Mouse (Mus musculus) midbrain, embryonic 10.5 days (tissue): ENCODE results near the gene Fbf1. TPM values are rescaled to one million over a fixed set of nuclear protein-coding genes. Genes with fewer than 3 reads are reported as not detected.

Experiments used
- DNase-seq: peaks from one replicate; pipeline ENCODE4 v3.0.0-alpha.2; 2017; ENCODE audit warnings: low spot score
- H3K27ac ChIP-seq: fragments of 300-500 bp; sonication (generic); replicated peaks from 2 replicates; pipeline ENCODE4 v1.5.1; 2016; ENCODE audit warnings: mild to moderate bottlenecking
- H3K27me3 ChIP-seq: fragments of 300-500 bp; sonication (generic); 2 replicates; pipeline ENCODE4 v1.6.1; 2016; ENCODE audit warnings: low read depth, mild to moderate bottlenecking; ENCODE audit not compliant: poor library complexity, severe bottlenecking
- H3K36me3 ChIP-seq: fragments of 300-500 bp; sonication (generic); 2 replicates; pipeline ENCODE4 v1.6.1; 2016; ENCODE audit warnings: mild to moderate bottlenecking, moderate library complexity
- H3K4me1 ChIP-seq: fragments of 300-500 bp; sonication (generic); 2 replicates; pipeline ENCODE4 v1.6.1; 2016
- H3K4me3 ChIP-seq: fragments of 300-500 bp; sonication (generic); 2 replicates; pipeline ENCODE4 v1.5.1; 2016; ENCODE audit warnings: mild to moderate bottlenecking, moderate library complexity
- H3K9me3 ChIP-seq: fragments of 300-500 bp; sonication (generic); replicated peaks from 2 replicates; pipeline ENCODE4 v1.6.1; 2016; ENCODE audit warnings: mild to moderate bottlenecking
- WGBS: fragments of 180-500 bp; shearing (Covaris S2); methylation state at CpG from one replicate; pipeline ENCODE4 v1.1.7; 2016; 5-methylcytosine and 5-hydroxymethylcytosine counted together
- polyA plus RNA-seq: library from polyadenylated mRNA; unstranded; fragments of >200 nt; fragmentation: Nextera tagmentation; extraction: Ambion mirVana; gene quantifications from 2 replicates; pipeline ENCODE4 v1.2.1, GENCODE M21; 2016

Gene Fbf1
- polyA plus RNA-seq, 1 experiment from 2014 or later, result 58.9 TPM

- Histone ChIP-seq H3K4me1 (peaks cover 7% of the 10 kb centered on the region; the same call in 1 of the 2 replicates), H3K4me3 (no peak overlapping the region), H3K9me3 (no peaks in the 10 kb centered on the region), H3K36me3 (peaks cover 94% of the 10 kb centered on the region), H3K27ac (no peak overlapping the region; the same call in 1 of the 2 replicates), H3K27me3 (no peaks in the 10 kb centered on the region)
- WGBS, result 56% methylated on average over 18 of the region's 18 CpGs
- no peak for DNase-seq
Measured at GRCm38 (mm10) chr11:116145481-116146293, 22.3 kb downstream of the Fbf1 start.

DNA sequence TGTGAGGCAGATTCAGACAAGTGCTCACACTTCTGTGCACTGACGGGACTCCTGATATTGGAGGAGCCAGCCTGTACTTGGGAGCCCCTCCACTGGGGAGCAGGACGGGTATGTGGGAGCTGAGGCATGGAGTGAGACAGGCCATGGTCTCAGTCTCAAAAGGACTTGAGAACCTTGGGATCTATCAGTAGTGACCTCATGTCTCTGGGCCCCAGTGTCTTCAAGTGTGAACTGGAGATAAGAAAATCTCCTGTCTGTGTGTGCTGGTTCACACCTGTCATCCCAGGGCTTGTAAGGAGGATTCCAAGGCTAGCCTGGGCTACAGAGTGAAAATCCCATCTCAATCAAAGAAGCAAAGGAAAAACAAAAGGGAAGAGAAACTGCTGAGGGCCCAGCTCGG lies 24.5 kb downstream of the Fbf1 start:
- H3K27ac ChIP-seq, result no peak overlapping the region
- no peak overlapping the region for H3K4me3 ChIP-seq
- no peak for DNase-seq
- WGBS, result 96% methylated on average over 3 of the region's 3 CpGs
- H3K36me3 ChIP-seq, result peaks cover 72% of the 10 kb centered on the region
- peaks cover 10% of the 10 kb centered on the region; the same call in 1 of the 2 replicates for H3K4me1 ChIP-seq
- H3K9me3 ChIP-seq, result no peaks in the 10 kb centered on the region
- H3K27me3 ChIP-seq, result no peaks in the 10 kb centered on the region

- Histone ChIP-seq H3K9me3 (no peaks in the 10 kb centered on the region), H3K27me3 (no peaks in the 10 kb centered on the region), H3K4me3 (no peak overlapping the region), H3K4me1 (peaks cover 16% of the 10 kb centered on the region), H3K27ac (peak overlapping the region; percentile 42; the same call in 1 of the 2 replicates), H3K36me3 (peaks cover 61% of the 10 kb centered on the region)
- WGBS, result 75% methylated on average over 10 of the region's 10 CpGs
- DNase-seq, result no peak
Measured at GRCm38 (mm10) chr11:116142211-116142991, 25.6 kb downstream of the Fbf1 start.

GRCm38 (mm10) chr11:116138468-116139138 lies 29.4 kb downstream of the Fbf1 start, which contains the start of gene Mrpl38:
Mrpl38 (minus strand) TSS chr11:116138868.
- Histone ChIP-seq H3K36me3 (peaks cover 58% of the 10 kb centered on the region), H3K4me1 (peaks cover 26% of the 10 kb centered on the region), H3K4me3 (peak within 1 kb of the TSS; percentile 89), H3K27me3 (no peaks in the 10 kb centered on the region), H3K9me3 (no peaks in the 10 kb centered on the region), H3K27ac (peak within 1 kb of the TSS; percentile 88)
- WGBS, result under 1% methylated on average over 60 of the region's 60 CpGs
- DNase-seq, result peak; percentile 97

DNA sequence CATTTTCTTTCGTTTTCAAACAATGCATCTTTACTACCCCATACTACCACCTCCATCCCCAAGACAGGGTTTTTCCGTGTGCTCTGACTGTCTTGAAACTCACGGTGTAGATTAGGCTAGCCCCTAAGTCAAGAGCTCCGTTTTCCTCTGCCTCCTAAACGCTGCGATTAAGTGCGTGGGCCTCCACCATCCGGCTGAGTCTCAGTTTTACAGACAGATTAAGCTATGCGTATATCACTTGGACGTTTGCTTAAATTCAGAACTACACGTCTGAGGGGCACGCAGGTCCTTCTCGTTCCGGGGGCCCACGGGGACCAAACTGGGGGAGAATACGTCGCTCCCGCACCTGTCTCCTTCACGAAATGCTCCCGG lies 29.9 kb downstream of the Fbf1 start:
- Histone ChIP-seq H3K9me3 (no peaks in the 10 kb centered on the region), H3K36me3 (peaks cover 58% of the 10 kb centered on the region), H3K4me1 (peaks cover 26% of the 10 kb centered on the region), H3K27me3 (no peaks in the 10 kb centered on the region), H3K4me3 (peak overlapping the region; percentile 89), H3K27ac (peak overlapping the region; percentile 88)
- 2% methylated on average over 20 of the region's 20 CpGs for WGBS
- DNase-seq, result no peak

- Histone ChIP-seq H3K36me3 (peaks cover 59% of the 10 kb centered on the region), H3K9me3 (no peaks in the 10 kb centered on the region), H3K27ac (no peak overlapping the region), H3K27me3 (peaks cover 16% of the 10 kb centered on the region), H3K4me1 (peaks cover 48% of the 10 kb centered on the region), H3K4me3 (no peak overlapping the region)
- WGBS, result 90% methylated on average over 10 of the region's 10 CpGs
- no peak for DNase-seq
Measured at GRCm38 (mm10) chr11:116134171-116134570, 33.8 kb downstream of the Fbf1 start.

DNA sequence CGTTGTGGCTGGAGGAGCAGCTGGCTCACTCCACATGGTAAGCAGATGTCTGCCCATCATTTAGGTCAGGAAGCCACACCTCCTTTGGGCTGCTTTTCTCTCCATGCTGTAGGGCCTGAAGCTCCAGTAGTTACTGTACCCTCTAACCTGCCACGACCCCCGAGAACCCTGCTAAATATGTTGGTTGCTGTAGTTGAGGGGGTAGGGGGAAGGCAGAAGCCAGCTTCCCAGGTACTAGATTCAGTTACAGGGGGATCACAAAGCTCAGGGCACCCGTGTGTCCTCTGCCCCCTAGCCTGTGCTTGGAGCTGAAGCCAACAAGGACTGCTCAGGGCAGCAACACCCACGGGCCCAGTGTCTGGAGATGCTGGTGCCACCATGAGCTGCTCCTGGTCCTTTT lies 34.5 kb downstream of the Fbf1 start:
- Histone ChIP-seq H3K27ac (no peak overlapping the region), H3K36me3 (peaks cover 59% of the 10 kb centered on the region), H3K4me1 (peaks cover 47% of the 10 kb centered on the region), H3K4me3 (no peak overlapping the region), H3K9me3 (no peaks in the 10 kb centered on the region), H3K27me3 (peaks cover 23% of the 10 kb centered on the region)
- WGBS, result 87% methylated on average over 5 of the region's 5 CpGs
- DNase-seq, result no peak

GRCm38 (mm10) chr11:116132366-116133333 lies 35.3 kb downstream of the Fbf1 start:
- Histone ChIP-seq H3K4me1 (peaks cover 45% of the 10 kb centered on the region), H3K36me3 (peaks cover 59% of the 10 kb centered on the region), H3K9me3 (no peaks in the 10 kb centered on the region), H3K27ac (no peak overlapping the region), H3K27me3 (peaks cover 24% of the 10 kb centered on the region), H3K4me3 (no peak overlapping the region)
- DNase-seq, result no peak
- WGBS, result 85% methylated on average over 16 of the region's 16 CpGs

- 86% methylated on average over 15 of the region's 15 CpGs for WGBS
- peaks cover 45% of the 10 kb centered on the region for H3K4me1 ChIP-seq
- no peak for DNase-seq
- H3K27ac ChIP-seq, result peak overlapping the region; percentile 88
- peaks cover 54% of the 10 kb centered on the region for H3K36me3 ChIP-seq
- H3K9me3 ChIP-seq, result no peaks in the 10 kb centered on the region
- H3K27me3 ChIP-seq, result peaks cover 24% of the 10 kb centered on the region
- H3K4me3 ChIP-seq, result peak overlapping the region; percentile 67
Measured at GRCm38 (mm10) chr11:116131349-116132170, 36.4 kb downstream of the Fbf1 start.

GRCm38 (mm10) chr11:116130488-116131205 lies 37.3 kb downstream of the Fbf1 start, which contains the start of gene Trim65:
Trim65 (minus strand) TSS chr11:116131128.
- DNase-seq, result peak; percentile 86
- Histone ChIP-seq H3K4me3 (peak within 1 kb of the TSS; percentile 67), H3K27me3 (peaks cover 24% of the 10 kb centered on the region), H3K4me1 (peaks cover 45% of the 10 kb centered on the region), H3K27ac (peak within 1 kb of the TSS; percentile 88), H3K36me3 (peaks cover 53% of the 10 kb centered on the region), H3K9me3 (no peaks in the 10 kb centered on the region)
- WGBS, result 3% methylated on average over 69 of the region's 69 CpGs
